Mouse (Mus musculus) ES-Bruce4 (cell line): ENCODE measurements around the gene Mif.

Experiments used
- CTCF ChIP-seq: IDR thresholded peaks from one replicate; pipeline ENCODE4 v1.8.1; 2011; ENCODE audit warnings: low read depth, low read length
- EP300 ChIP-seq: IDR thresholded peaks from 2 replicates; pipeline ENCODE4 v1.6.1; 2011; ENCODE audit warnings: low read depth, low read length; ENCODE audit not compliant: insufficient read depth
- POLR2A ChIP-seq: IDR thresholded peaks from one replicate; pipeline ENCODE4 v1.8.1; 2011; ENCODE audit warnings: low read length; ENCODE audit not compliant: insufficient read depth

DNA sequence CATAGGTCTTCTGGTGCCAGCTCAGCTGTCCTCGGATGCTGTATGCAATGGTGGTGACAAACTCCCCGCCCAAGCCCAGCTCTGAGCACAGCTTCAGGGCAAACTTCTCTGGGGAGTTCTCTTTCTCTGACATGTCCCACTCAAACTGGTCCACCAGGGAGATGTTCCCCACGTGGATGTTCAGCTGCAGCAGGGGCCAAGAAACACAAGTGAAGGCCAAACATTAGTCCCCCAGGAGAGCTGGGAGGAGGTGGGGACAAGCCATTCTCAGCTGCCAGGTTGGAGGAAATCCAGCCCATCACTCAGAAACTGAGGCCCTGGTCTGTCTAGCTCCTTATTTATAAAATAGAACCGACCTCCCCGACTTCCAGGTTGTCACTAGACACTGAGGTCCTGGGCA is 44.4 kb upstream of the Mif start:
- TF ChIP-seq CTCF: no peak
- TF ChIP-seq POLR2A: no peak
- no peak for TF ChIP-seq EP300
